Mouse (Mus musculus) ES-Bruce4 (cell line): ENCODE data around the gene Olfr1216.

ENCODE experiments used
- CTCF ChIP-seq: IDR thresholded peaks from one replicate; pipeline ENCODE4 v1.8.1; 2011; ENCODE audit warnings: low read depth, low read length
- EP300 ChIP-seq: IDR thresholded peaks from 2 replicates; pipeline ENCODE4 v1.6.1; 2011; ENCODE audit warnings: low read depth, low read length; ENCODE audit not compliant: insufficient read depth
- POLR2A ChIP-seq: IDR thresholded peaks from one replicate; pipeline ENCODE4 v1.8.1; 2011; ENCODE audit warnings: low read length; ENCODE audit not compliant: insufficient read depth

- no peak for TF ChIP-seq CTCF
- TF ChIP-seq POLR2A: no peak
- TF ChIP-seq EP300: no peak
Observed at GRCm38 (mm10) chr2:88980181-88980580, 38.0 kb downstream of the Olfr1216 start, which contains the start of gene Gm13762.
